Mouse (Mus musculus): ENCODE measurements around the gene Ckap2. TPM values are rescaled to one million over a fixed set of nuclear protein-coding genes. Genes with fewer than 3 reads are reported as not detected.
"Not testable (repeated sequence)": the region's sequence is repeated elsewhere in the genome, so short reads cannot be mapped to it uniquely, and the experiment has no call there.

Ckap2 gene
- total RNA-seq, 2 experiments from 2014 or later: 0.62 to 0.86 TPM

DNA sequence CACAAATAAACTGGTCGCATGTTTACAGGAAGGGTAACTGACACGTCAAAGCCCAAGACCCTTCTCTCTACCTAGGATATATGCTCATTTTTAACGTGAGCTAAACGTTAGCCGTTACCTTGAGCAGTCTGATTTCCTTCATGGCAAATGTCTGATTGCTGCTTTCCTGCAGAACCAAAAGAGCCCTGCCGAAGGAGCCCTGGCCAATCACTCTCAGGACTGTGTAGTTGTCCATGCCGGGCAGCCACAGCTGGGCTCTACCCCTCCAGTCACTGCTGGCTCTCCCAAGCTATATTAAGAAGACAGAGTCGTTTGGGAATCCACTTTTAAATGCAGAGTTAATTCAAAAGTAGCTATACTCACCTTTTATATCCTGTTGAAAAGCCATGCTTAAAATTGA is 23.4 kb downstream of the Ckap2 start:
- DNase-seq (ENCODE audit: low spot score in 2 of 2): no peak
- intact Hi-C loops (cut with DNase I): loop anchor here (10.0 kb wide), 1 partner anchor 97 kb away; the partner anchor contains the start of genes Alg11 and Atp7b

DNA sequence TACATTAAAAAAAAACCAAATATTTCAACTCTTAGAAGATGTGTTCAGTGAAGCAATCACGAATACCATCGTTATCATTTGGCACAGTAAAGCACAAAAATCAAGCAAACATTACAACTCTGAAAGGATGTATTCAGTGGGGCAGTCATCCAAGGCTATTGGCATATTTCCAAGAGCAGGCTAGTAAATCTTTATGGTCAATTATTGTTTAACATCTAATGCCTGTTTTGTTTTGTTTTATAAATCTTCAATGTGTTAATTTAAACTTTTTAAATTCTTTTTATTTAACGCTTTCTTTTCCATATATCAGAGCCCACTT is 35.3 kb downstream of the Ckap2 start:
- intact Hi-C loops (cut with DNase I): no loop called here
- no peak for DNase-seq (ENCODE audit: low spot score in 2 of 2)

DNA sequence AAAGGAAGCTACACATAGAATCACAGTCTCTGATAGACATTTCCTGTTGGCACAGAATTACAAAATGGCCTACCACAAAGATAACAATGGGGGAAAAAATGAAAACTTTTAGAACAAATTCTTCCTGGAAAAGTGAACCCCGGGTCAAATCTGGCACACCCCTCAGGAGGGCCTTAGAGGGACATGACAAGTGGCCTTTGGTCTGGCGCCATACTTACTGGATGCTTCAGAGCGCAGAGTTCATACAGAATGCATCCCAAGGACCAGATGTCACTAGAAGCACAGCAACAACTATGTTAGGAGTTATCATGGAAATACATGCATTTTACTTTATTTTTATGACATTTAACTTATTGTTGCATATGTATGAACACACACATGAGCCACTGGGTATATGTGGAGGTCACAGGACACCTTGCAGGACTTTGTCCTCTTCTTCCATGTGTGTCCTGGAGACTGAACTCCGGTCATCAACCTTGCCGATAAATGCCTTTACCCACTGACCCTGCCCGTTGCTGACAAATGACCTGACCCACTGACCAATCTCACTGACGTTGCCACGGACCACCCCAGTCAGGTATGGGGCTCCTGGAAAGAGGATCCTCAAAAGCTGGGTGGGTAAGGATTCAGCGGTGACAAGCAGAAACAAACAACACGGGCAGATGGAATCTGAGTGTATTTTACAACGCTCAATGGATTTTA is 35.8 kb downstream of the Ckap2 start:
- intact Hi-C loops (cut with DNase I): no loop called here
- no peak for DNase-seq (ENCODE audit: low spot score in 2 of 2)

DNA sequence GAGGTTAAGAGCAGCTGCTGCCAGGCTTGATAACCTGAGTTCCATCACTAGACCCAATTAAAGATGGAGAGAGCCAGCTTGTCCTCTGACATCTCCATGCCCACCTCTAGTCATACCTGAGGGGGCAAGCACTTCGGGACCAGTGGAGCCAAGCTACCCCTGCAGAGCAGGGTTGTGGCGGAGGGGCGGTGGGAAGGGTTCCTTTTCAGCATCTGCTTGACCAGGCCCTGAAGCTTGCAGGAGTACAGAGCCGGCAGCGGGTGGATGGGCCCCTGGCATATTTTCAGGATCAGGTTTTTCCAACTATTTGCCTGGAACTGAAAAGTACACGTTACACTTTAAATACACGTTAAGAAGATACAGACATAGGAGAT is 37.3 kb downstream of the Ckap2 start:
- intact Hi-C loops (cut with DNase I): no loop called here
- no peak for DNase-seq (ENCODE audit: low spot score in 2 of 2)

DNA sequence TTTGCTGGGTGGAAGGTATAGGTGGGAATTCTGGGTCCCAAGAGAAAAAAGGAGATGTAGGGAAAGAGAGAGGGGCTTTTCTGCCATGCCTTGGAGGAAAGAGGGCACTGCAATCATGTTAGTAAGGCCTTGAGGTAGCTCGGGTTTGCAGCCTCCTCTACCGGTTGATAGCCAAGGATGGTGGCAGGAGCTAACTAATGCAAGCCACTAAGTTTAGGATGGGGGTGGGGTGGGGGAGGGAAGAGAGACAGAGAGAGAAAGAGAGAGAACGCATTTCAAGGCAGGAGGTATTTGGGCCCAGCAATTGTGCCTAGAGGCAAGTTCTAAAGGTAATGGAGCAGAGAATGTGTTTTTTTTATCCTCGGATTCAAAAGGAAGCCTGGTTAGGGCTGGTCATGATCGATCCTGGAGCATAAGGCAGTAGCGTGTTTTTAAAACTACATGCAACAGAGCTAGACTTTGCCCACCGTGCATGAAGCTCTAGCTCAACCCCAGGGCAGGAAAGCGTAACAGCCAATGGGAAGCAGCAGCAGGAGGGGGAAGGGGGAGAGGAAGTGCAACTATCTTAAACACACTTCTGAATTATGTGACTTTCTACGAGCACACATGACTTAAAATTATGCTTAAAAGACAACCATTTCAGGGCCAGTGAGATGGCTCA is 37.8 kb downstream of the Ckap2 start:
- DNase-seq (ENCODE audit: low spot score in 2 of 2): no peak
- intact Hi-C loops (cut with DNase I): no loop called here

DNA sequence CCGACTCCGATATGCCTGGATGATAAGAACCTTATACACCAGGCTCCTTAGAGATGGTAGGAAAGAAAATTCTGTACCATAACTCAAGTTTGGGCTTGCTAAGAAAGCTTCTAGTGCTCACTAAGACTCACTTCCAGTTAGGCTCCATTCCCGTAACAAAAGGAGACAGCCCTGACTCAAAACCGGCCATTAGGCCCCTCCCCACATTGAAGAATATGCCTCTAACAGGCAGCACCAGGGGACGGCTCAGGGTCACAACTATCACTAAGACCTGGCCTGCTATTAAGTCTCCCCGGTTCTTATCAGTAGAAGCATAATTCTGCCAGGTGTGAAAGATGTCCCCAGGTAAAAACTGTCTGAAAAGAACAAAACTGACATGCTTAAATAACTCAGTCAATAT is 39.8 kb downstream of the Ckap2 start:
- no peak for DNase-seq (ENCODE audit: low spot score in 2 of 2)
- intact Hi-C loops (cut with DNase I): no loop called here

DNA sequence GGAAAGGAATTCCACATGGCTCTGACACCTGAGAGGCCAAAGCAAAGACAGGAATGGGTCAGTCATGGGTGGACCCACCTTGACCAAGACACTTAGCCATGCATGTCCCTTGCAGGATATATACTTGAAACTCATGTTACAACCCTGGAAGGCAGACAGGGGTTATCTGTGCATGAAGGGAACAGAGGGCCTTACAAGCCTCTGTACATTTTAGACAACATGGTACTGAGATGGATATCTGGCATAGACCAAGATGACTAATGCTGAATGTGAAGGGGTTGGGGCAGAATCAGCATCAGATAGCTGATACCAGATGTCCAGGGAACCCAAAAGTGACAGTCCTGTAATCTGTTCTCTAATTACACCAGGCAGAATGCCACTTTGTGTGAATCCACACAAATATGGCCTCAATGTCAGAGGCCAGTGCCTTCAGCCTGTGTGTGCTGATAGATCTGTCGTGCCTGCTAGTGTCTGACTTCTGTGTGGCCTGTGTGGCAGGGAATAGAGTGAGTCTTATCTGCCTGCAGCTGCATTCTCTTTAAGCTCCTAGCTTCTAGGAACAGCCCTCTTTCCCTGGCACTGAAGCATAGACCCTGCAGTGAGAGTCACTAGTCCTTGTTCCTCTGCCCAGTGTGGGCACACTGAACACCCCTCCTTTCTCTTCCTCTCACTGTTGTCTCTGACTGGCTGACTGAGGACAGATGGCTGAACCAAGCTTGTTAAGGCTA is 41.7 kb downstream of the Ckap2 start:
- no peak for DNase-seq (ENCODE audit: low spot score in 2 of 2)
- intact Hi-C loops (cut with DNase I): no loop called here

DNA sequence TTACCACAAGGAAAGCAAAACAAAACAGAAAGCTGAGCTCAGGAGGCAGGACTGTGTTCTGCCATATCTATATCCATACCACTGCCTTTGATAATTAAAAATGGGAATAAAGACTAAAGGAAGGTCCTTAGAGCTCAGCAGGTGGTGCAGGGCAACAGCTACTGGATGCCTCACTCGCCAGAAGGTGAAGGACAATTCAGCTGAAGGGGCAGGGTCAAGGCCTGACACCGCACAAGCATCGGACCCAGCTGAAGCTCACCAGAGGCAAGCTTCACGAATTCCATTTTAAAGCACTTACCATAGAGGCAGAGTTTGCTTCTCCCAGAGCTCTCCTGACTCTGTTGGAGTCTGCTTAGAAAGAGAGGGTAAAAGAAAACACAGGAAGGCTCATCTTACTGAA is 43.0 kb downstream of the Ckap2 start:
- DNase-seq (ENCODE audit: low spot score in 2 of 2): no peak
- intact Hi-C loops (cut with DNase I): no loop called here

DNA sequence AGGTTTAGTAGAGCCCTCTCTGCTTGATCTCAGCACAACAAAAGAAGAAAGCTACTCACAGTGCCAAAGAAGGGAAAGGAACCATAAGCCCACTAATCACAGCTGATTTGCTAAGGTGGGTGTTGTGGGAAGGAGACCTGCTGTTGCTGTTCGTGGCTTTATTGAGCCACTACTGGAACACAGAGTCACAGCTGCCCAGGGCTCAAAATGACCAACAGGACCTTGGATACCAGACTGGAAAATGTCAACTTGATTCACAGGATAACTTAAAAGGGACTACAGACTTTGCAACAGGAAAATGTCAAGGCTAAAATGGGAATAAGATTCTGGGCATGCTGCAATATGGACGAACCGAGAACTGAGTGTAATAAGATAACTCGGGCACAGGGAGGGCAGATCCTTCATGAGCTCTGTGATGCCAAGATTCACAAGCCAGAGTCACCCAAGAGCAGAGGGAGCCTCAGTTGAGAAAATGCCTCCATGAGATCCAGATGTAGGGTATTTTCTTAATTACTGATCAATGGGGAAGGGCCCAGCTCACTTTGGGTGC is 43.7 kb downstream of the Ckap2 start:
- no peak for DNase-seq (ENCODE audit: low spot score in 2 of 2)
- intact Hi-C loops (cut with DNase I): no loop called here

DNA sequence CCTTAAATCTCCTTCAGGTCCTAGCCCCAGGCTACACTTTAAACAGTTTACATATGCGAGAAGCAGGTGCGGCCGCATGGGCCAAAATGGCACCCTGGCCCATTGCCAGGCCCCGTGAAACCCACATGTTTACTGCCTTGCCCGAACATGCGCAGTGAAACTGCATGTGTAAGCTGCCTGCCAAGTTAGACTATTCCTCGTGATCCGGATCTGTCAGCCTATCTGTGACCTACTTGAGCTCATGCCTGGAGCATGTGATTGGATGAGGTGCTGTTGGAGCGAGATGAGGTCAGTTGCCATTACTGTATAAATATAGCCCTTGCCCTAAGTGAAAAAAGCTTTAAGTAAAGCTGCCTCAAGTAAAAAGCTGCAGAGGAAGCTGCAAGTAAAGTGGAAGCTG is 49.2 kb downstream of the Ckap2 start:
- intact Hi-C loops (cut with DNase I); DNase-seq (ENCODE audit: low spot score in 2 of 2): not testable (repeated sequence)

DNA sequence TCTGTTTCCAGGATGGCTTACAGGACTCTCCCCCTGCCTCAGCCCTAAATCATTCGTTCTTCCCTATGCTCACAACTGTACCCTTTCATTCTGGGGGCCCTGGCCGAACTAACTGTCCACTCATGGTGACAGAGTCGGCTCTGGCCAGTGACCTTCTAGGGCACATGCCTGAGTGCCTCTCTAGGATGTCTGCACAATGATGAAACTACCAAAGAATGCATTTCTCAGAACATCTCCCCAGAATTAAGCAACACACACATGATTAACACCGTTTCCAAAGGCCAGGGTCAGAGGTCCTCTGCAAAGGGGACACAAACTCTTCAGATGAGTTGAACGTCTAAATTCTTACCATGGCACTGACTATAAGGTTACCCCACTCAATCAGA is 50.9 kb downstream of the Ckap2 start:
- intact Hi-C loops (cut with DNase I): no loop called here
- DNase-seq (ENCODE audit: low spot score in 2 of 2): no peak

DNA sequence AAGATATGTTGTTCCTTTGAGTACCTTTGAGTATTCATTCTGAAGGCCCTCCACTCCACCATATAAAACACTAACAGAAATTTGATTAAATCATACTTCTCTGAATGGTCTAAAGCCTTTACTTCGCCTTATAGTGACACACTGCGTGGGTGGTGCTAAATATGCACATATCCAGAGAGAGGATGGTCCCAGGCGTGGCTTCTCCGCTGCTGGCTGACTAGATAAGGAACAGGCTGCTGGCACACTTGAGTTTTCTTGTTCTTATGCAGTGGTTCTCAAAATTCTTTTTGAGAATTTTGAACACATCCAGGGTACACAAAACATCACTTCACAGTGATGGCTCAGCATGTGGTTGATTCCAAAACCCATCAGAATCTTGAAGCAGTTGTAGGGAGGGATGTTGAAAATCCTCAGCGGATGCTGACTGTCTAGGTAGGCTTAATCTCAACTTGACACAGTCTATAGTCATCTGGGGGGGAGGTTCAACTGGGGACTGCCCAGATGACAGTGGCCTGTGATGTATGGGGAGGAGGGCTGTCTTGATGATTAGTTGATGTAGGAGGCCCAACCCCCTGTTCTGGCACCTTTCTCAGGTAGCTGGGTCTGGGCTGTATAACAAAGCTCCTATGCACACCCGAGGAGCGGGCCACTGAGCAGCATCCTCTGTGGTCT is 51.4 kb downstream of the Ckap2 start:
- DNase-seq (ENCODE audit: low spot score in 2 of 2): no peak
- intact Hi-C loops (cut with DNase I): no loop called here

DNA sequence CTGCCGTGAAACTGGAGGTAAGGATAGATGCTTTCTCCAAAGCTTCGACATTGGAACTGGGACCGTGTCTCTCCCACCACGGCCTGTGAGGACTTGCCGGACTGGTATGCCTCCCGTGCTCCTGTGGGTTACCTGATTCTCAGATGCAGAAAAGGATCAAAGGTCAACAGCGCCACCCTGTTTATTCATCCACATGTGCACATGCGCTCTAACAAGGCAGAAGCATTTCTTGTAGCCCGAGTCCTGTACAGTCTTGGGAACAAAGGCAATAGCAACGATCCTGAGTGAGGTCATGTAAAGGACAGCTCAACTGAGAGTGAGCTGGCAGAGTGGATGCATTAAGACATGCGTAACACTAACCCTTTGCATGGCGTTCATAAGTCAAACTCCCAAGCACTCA is 53.6 kb downstream of the Ckap2 start:
- DNase-seq (ENCODE audit: low spot score in 2 of 2): no peak
- intact Hi-C loops (cut with DNase I): no loop called here

DNA sequence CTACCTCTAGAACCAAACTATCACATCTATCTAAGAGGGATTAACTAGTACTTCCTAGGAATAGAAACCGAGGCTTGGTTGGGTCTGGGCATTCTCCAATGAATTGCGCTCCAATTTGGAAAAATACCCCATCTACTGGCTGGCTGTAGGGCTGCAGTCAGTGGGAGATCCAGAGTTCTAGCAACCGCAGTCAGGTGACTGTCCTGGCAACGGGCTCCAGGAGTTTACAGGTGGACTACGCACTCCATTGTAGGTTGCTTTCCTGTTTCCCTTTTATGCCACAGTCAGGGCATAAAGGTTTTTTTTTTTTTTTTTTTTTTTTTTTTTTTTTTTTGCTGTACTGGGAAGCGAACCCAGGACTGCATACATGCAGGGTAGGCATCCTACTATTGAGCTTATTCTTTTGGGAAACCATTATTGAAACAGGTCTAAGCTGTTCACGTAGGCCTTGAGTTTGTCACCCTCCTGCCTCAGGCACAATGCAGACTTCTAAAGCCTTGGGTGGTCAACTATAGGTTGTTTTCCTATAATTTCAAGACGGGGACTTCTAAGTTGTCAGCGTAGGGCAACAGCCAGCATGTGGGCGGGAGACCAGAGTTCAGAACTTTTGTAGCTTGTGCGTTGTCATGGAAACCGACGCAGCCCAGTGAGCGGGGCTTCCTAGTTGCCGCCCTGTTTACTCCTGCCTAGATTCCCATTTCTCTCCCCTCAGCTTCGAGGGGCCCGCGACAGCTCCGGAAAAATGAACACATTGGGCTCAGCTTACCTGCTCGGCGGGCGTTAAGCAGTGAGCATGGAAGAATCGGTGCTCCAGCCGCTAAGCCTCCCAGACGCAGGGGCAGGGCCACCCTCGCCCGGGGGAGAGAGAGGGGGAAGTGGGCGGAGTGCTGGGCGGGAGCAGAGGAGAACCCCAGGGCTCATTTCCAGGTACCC is 61.1 kb downstream of the Ckap2 start, which contains the start of gene Nek5:
Gene Nek5, minus strand, starts transcription at position 834 of the 933 bp plus-strand sequence.
- intact Hi-C loops (cut with DNase I): no loop called here
- DNase-seq (ENCODE audit: low spot score in 2 of 2): no peak

Other genes with a start within 250 kb of the Ckap2 start
- not detected for gene Defb35, start 247.5 kb downstream of the Ckap2 start, total RNA-seq (2021)
- gene Defb13, start 239.1 kb downstream of the Ckap2 start, total RNA-seq (2021): not detected
- not detected for gene Fam90a1a, start 227.1 kb downstream of the Ckap2 start, total RNA-seq (2021)
- not detected for gene Ccdc70, start 216.0 kb downstream of the Ckap2 start, total RNA-seq (2021)
- gene Atp7b, start 125.5 kb downstream of the Ckap2 start, total RNA-seq (2021): 1 to 10 TPM; 1.7 to 1.9 TPM
- gene Alg11, start 125.1 kb downstream of the Ckap2 start, total RNA-seq (2021): 10 to 100 TPM; 30.7 to 35.7 TPM
- not detected for gene Nek5, start 60.8 kb downstream of the Ckap2 start, total RNA-seq (2021)
- gene Nek3, start 19.4 kb downstream of the Ckap2 start, total RNA-seq (2021): 1 to 10 TPM; 1.7 to 2.2 TPM
- 10 to 100 TPM; 24.9 to 28.1 TPM for gene Vps36, start 7.0 kb upstream of the Ckap2 start, total RNA-seq (2021)
- gene Thsd1, start 41.5 kb upstream of the Ckap2 start, total RNA-seq (2021): 1 to 10 TPM; 3.4 to 3.9 TPM
- gene Tpte, start 97.6 kb upstream of the Ckap2 start, total RNA-seq (2021): not detected
- gene Slc25a15, start 212.8 kb upstream of the Ckap2 start, total RNA-seq (2021): 10 to 100 TPM; 11.7 to 12.7 TPM
- 10 to 100 TPM; 22.4 to 22.8 TPM for gene Mrps31, start 225.5 kb upstream of the Ckap2 start, total RNA-seq (2021)

Measured in left cerebral cortex, postnatal 36 days (tissue).